Mouse (Mus musculus) kidney, adult 2 months (tissue): ENCODE data around the gene Zkscan17. TPM values are rescaled to one million over a fixed set of nuclear protein-coding genes. Genes with fewer than 3 reads are reported as not detected.

ENCODE experiments used
- DNase-seq: peaks from one replicate; pipeline ENCODE4 v3.0.0; 2021
- H3K27ac ChIP-seq: fragments of 200-500 bp; 2 replicates; pipeline ENCODE4 v1.5.1; 2012; ENCODE audit warnings: low read depth, low read length, control low read depth, inconsistent platforms; ENCODE audit not compliant: insufficient read depth
- H3K27me3 ChIP-seq: fragments of 200-500 bp; replicated peaks from 2 replicates; pipeline ENCODE4 v1.6.1; 2012; ENCODE audit warnings: mild to moderate bottlenecking, moderate library complexity, low read length, inconsistent platforms; ENCODE audit not compliant: control insufficient read depth, insufficient read depth
- H3K36me3 ChIP-seq: fragments of 200-500 bp; 2 replicates; pipeline ENCODE4 v1.6.1; 2012; ENCODE audit warnings: mild to moderate bottlenecking, moderate library complexity, low read length, inconsistent platforms; ENCODE audit not compliant: control insufficient read depth, insufficient read depth
- H3K4me1 ChIP-seq: fragments of 200-500 bp; 2 replicates; pipeline ENCODE4 v1.6.1; 2011; ENCODE audit warnings: low read length; ENCODE audit not compliant: control insufficient read depth, insufficient read depth
- H3K4me3 ChIP-seq: fragments of 200-500 bp; 2 replicates; pipeline ENCODE4 v1.5.1; 2011; ENCODE audit warnings: mild to moderate bottlenecking, low read depth, low read length, control low read depth; ENCODE audit not compliant: insufficient read depth
- CTCF ChIP-seq: fragments of 200-500 bp; conservative IDR thresholded peaks from 2 replicates; pipeline ENCODE4 v1.5.1; 2011; ENCODE audit warnings: low read depth, mild to moderate bottlenecking, control low read depth, low read length, moderate library complexity, mixed read lengths; ENCODE audit not compliant: insufficient read depth, insufficient read length
- POLR2A ChIP-seq: fragments of 200-500 bp; IDR thresholded peaks from one replicate; pipeline ENCODE4 v1.6.1; 2011; ENCODE audit warnings: low read depth, low read length, control low read depth
- WGBS: fragments of 180-500 bp; shearing (Covaris S2); methylation state at CpG from one replicate; pipeline ENCODE4 v1.1.7; 2018; 5-methylcytosine and 5-hydroxymethylcytosine counted together
- polyA plus RNA-seq: library from polyadenylated mRNA; depleted of rRNA; stranded (reverse); fragments of >200 nt; gene quantifications from 2 replicates; pipeline ENCODE4 v1.2.3, GENCODE M21; 2012

Zkscan17 gene
- polyA plus RNA-seq, 1 experiment = 12.7 TPM

- no peak overlapping the region for H3K27ac ChIP-seq
- WGBS = 35% methylated on average over 16 of the region's 16 CpGs
Measured at GRCm38 (mm10) chr11:59537218-59538130, 10.9 kb upstream of the Zkscan17 start.

GRCm38 (mm10) chr11:59531562-59531961 lies 5.0 kb upstream of the Zkscan17 start:
- TF ChIP-seq POLR2A (no peak), CTCF (no peak)
- no peak overlapping the region for H3K4me3 ChIP-seq
- H3K27ac ChIP-seq = no peak overlapping the region
- no peaks in the 10 kb centered on the region for H3K4me1 ChIP-seq
- no peaks in the 10 kb centered on the region for H3K27me3 ChIP-seq
- no peak for DNase-seq
- H3K36me3 ChIP-seq = no peaks in the 10 kb centered on the region
- 51% methylated on average over 5 of the region's 5 CpGs for WGBS

More at GRCm38 (mm10) chr11:59537218-59538130, 10.9 kb upstream of the Zkscan17 start:
- DNase-seq = peak; percentile 22
- TF ChIP-seq POLR2A = no peak
- TF ChIP-seq CTCF = peak; percentile 39
- no peaks in the 10 kb centered on the region for H3K4me1 ChIP-seq
- H3K27me3 ChIP-seq = no peaks in the 10 kb centered on the region; the same call in 1 of the 2 replicates
- no peaks in the 10 kb centered on the region for H3K36me3 ChIP-seq
- no peak overlapping the region for H3K4me3 ChIP-seq

GRCm38 (mm10) chr11:59530870-59531535 lies 4.5 kb upstream of the Zkscan17 start:
- no peaks in the 10 kb centered on the region for H3K36me3 ChIP-seq
- TF ChIP-seq POLR2A = no peak
- TF ChIP-seq CTCF = no peak
- H3K4me1 ChIP-seq = no peaks in the 10 kb centered on the region
- H3K27me3 ChIP-seq = no peaks in the 10 kb centered on the region
- DNase-seq = no peak
- H3K27ac ChIP-seq = no peak overlapping the region
- H3K4me3 ChIP-seq = no peak overlapping the region
- 62% methylated on average over 6 of the region's 6 CpGs for WGBS

GRCm38 (mm10) chr11:59530221-59530620 lies 3.7 kb upstream of the Zkscan17 start:
- 53% methylated on average over 5 of the region's 5 CpGs for WGBS
- TF ChIP-seq POLR2A = no peak
- TF ChIP-seq CTCF = no peak

GRCm38 (mm10) chr11:59525237-59525636 lies 1.3 kb downstream of the Zkscan17 start:
- Histone ChIP-seq H3K4me1 (no peaks in the 10 kb centered on the region), H3K36me3 (no peaks in the 10 kb centered on the region), H3K27me3 (no peaks in the 10 kb centered on the region), H3K27ac (no peak overlapping the region), H3K4me3 (no peak overlapping the region)
- DNase-seq = peak; percentile 85
- TF ChIP-seq CTCF (peak; percentile 74), POLR2A (no peak)
- WGBS = 2% methylated on average over 10 of the region's 10 CpGs

More at GRCm38 (mm10) chr11:59530221-59530620, 3.7 kb upstream of the Zkscan17 start:
- DNase-seq = no peak
- Histone ChIP-seq H3K4me1 (no peaks in the 10 kb centered on the region), H3K27ac (no peak overlapping the region), H3K36me3 (no peaks in the 10 kb centered on the region), H3K4me3 (no peak overlapping the region), H3K27me3 (no peaks in the 10 kb centered on the region)

- WGBS = 96% methylated on average over 2 of the region's 2 CpGs
- no peaks in the 10 kb centered on the region for H3K36me3 ChIP-seq
- TF ChIP-seq CTCF = no peak
- TF ChIP-seq POLR2A = no peak
- no peak overlapping the region for H3K27ac ChIP-seq
- H3K4me1 ChIP-seq = no peaks in the 10 kb centered on the region
- no peaks in the 10 kb centered on the region for H3K27me3 ChIP-seq
- no peak overlapping the region for H3K4me3 ChIP-seq
- DNase-seq = no peak
Measured at GRCm38 (mm10) chr11:59524150-59524549, 2.4 kb downstream of the Zkscan17 start.

GRCm38 (mm10) chr11:59519741-59520495 lies 6.6 kb downstream of the Zkscan17 start:
- WGBS = 74% methylated on average over 6 of the region's 6 CpGs

More at GRCm38 (mm10) chr11:59519741-59520495, 6.6 kb downstream of the Zkscan17 start:
- H3K27me3 ChIP-seq = no peaks in the 10 kb centered on the region
- no peak overlapping the region for H3K4me3 ChIP-seq
- no peak overlapping the region for H3K27ac ChIP-seq
- no peaks in the 10 kb centered on the region for H3K36me3 ChIP-seq
- H3K4me1 ChIP-seq = no peaks in the 10 kb centered on the region
- DNase-seq = no peak
- no peak for TF ChIP-seq POLR2A
- no peak for TF ChIP-seq CTCF
